Mouse (Mus musculus): ENCODE measurements around the gene Gm815.

DNA sequence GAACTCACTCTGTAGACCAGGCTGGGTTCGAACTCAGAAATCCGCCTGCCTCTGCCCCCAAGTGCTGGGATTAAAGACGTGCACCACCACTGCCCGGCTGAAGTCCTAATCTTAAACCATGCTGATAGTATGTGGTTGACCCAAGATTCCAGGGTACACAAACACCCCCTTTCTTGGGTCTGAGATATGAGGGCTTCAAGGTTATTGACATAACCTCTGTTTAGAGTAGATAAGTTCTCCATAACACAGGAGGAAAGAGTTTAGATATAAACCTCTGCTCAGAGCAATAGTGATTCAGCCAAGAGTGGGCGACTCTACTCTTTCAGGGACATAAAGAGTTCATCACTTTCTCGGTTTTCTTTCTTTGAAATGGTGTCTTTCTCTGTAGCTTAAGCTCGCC lies 30.5 kb upstream of the Gm815 start:
- TF ChIP-seq CTCF (IDR thresholded peaks at IDR 0.05; ENCODE audit: control insufficient read depth, insufficient read depth, insufficient replicate concordance, low read depth, low read length) (no peak), POLR2A (IDR thresholded peaks at IDR 0.05; ENCODE audit: control insufficient read depth, low read depth, low read length) (no peak)

All from testis, adult 2 months (tissue).